In the genomic region with DNA sequence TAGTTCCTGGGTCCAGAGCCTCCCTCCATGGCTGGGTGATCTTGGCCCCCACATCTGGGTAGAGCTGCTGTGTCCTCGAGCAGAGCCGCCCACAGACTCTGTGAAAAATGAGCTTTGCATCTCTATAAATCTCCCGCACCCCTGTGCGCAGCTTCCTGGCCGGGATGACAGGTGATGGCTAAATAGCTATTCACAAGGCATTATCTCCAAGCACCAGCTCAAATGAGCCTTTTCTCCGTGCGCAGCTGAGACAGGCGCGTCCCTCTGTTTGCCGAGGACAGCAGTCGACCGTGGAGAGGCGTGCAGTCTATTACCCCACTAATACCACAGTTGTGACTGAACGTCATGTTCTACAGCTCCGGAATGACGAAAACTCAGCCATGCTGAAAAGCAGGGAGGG, we compare ENCODE assay signal across 17 mouse cellular contexts. TPM values are rescaled to one million over a fixed set of nuclear protein-coding genes. Genes with fewer than 3 reads are reported as not detected.
DNase-seq lines count a peak whose midpoint lies in the region; ATAC-seq and TF ChIP-seq lines count a peak whose summit lies in the region.
"Had no signal": no experiment of that assay in that cellular context is flagged by ENCODE, and none has a peak within 500 bp of the region (broad histone marks: within the 10 kb centered on the region; RNA-seq: fewer than 3 reads in every experiment).

No protein-coding gene starts in this region.

- peak; percentile 88 for ATAC-seq in kidney, embryonic 16.5 days (ENCODE audit: low FRiP score, low TSS enrichment)
- ATAC-seq in forebrain, embryonic 13.5 days: peak; percentile 33; the same call in 1 of the 2 replicates
- no peak for ATAC-seq in hindbrain, postnatal 0 days
- ATAC-seq in neural tube, embryonic 15.5 days (ENCODE audit: low FRiP score): peak; percentile 33
- no peak for ATAC-seq in heart, embryonic 11.5 days (replicated peaks; ENCODE audit: insufficient number of reproducible peaks, low FRiP score, low TSS enrichment)
- ATAC-seq: inflammation-experienced regulatory T-cells, adult 6 months had no signal

- no peak overlapping the region for H3K4me3 ChIP-seq in kidney, embryonic 16.5 days (ENCODE audit: low read length)
- H3K4me3 ChIP-seq in forebrain, embryonic 13.5 days: 0 out of 2 replicates have a peak overlapping the region, but pooled peaks have one; percentile 6
- H3K4me3 ChIP-seq in hindbrain, postnatal 0 days (ENCODE audit: low read length): no peak overlapping the region
- no peak overlapping the region for H3K4me3 ChIP-seq in neural tube, embryonic 15.5 days (replicated peaks)
- H3K4me3 ChIP-seq in heart, embryonic 11.5 days (ENCODE audit: low read depth, low read length): no peak overlapping the region
- H3K4me3 ChIP-seq: limb, embryonic 12.5 days; stomach, embryonic 15.5 days had no signal

- TF ChIP-seq CTCF in hindbrain, postnatal 0 days (IDR thresholded peaks at IDR 0.05; ENCODE audit: low read depth): no peak

- no peaks in the 10 kb centered on the region for H3K9me3 ChIP-seq in kidney, embryonic 16.5 days (ENCODE audit: low read length)
- no peaks in the 10 kb centered on the region for H3K9me3 ChIP-seq in forebrain, embryonic 13.5 days (replicated peaks)
- no peaks in the 10 kb centered on the region for H3K9me3 ChIP-seq in hindbrain, postnatal 0 days (ENCODE audit: low read length)
- no peaks in the 10 kb centered on the region for H3K9me3 ChIP-seq in neural tube, embryonic 15.5 days (replicated peaks)
- no peaks in the 10 kb centered on the region for H3K9me3 ChIP-seq in heart, embryonic 11.5 days (replicated peaks; ENCODE audit: control insufficient read depth, low read length)
- H3K9me3 ChIP-seq: limb, embryonic 12.5 days; stomach, embryonic 15.5 days had no signal

- H3K9ac ChIP-seq in kidney, embryonic 16.5 days (replicated peaks; ENCODE audit: low read length): no peak overlapping the region
- H3K9ac ChIP-seq in forebrain, embryonic 13.5 days: no peak overlapping the region
- no peak overlapping the region for H3K9ac ChIP-seq in hindbrain, postnatal 0 days (replicated peaks; ENCODE audit: low read length)
- no peak overlapping the region for H3K9ac ChIP-seq in neural tube, embryonic 15.5 days (replicated peaks)
- no peak overlapping the region for H3K9ac ChIP-seq in heart, embryonic 11.5 days (ENCODE audit: low read depth, low read length)
- H3K9ac ChIP-seq: limb, embryonic 12.5 days; lung, embryonic 14.5 days; stomach, embryonic 15.5 days had no signal

- intact Hi-C loops in gastrocnemius, postnatal 14 days (cut with DNase I; ENCODE audit: low total_unique reads): no loop called here

- peak overlapping the region; percentile 17 for H3K4me2 ChIP-seq in kidney, embryonic 16.5 days (replicated peaks; ENCODE audit: low read depth, low read length)
- peak overlapping the region; percentile 44 for H3K4me2 ChIP-seq in forebrain, embryonic 13.5 days
- no peak overlapping the region for H3K4me2 ChIP-seq in hindbrain, postnatal 0 days (ENCODE audit: low read depth, low read length)
- H3K4me2 ChIP-seq in neural tube, embryonic 15.5 days: peak overlapping the region; percentile 34
- no peak overlapping the region for H3K4me2 ChIP-seq in heart, embryonic 11.5 days
- H3K4me2 ChIP-seq: limb, embryonic 12.5 days; lung, embryonic 14.5 days; stomach, embryonic 15.5 days had no signal

- H3K4me1 ChIP-seq in kidney, embryonic 16.5 days (ENCODE audit: insufficient read depth, low read length): peaks cover 27% of the 10 kb centered on the region
- H3K4me1 ChIP-seq in forebrain, embryonic 13.5 days: peaks cover 33% of the 10 kb centered on the region
- 0 out of 2 replicates have a peak, but pooled peaks cover 6% of the 10 kb centered on the region for H3K4me1 ChIP-seq in hindbrain, postnatal 0 days (ENCODE audit: insufficient read depth, low read length)
- peaks cover 22% of the 10 kb centered on the region for H3K4me1 ChIP-seq in neural tube, embryonic 15.5 days
- no peaks in the 10 kb centered on the region for H3K4me1 ChIP-seq in heart, embryonic 11.5 days (ENCODE audit: control insufficient read depth, insufficient read depth, low read length)
- H3K4me1 ChIP-seq: stomach, embryonic 15.5 days had no signal

- 4% methylated on average over 16 of the region's 16 CpGs for WGBS in kidney, embryonic 16.5 days
- 4% methylated on average over 16 of the region's 16 CpGs for WGBS in forebrain, embryonic 13.5 days
- 8% methylated on average over 16 of the region's 16 CpGs for WGBS in hindbrain, postnatal 0 days
- WGBS in neural tube, embryonic 15.5 days: 5% methylated on average over 16 of the region's 16 CpGs
- 40% methylated on average over 16 of the region's 16 CpGs for WGBS in heart, embryonic 11.5 days (ENCODE audit: insufficient replicate concordance)

- H3K27me3 ChIP-seq in kidney, embryonic 16.5 days (ENCODE audit: insufficient read depth, low read length): no peaks in the 10 kb centered on the region
- H3K27me3 ChIP-seq in forebrain, embryonic 13.5 days: peaks cover 3% of the 10 kb centered on the region; the same call in 1 of the 2 replicates
- H3K27me3 ChIP-seq in hindbrain, postnatal 0 days (ENCODE audit: insufficient read depth, low read length): no peaks in the 10 kb centered on the region
- no peaks in the 10 kb centered on the region for H3K27me3 ChIP-seq in neural tube, embryonic 15.5 days (replicated peaks)
- peaks cover 31% of the 10 kb centered on the region for H3K27me3 ChIP-seq in heart, embryonic 11.5 days (ENCODE audit: control insufficient read depth, insufficient read depth, low read length)

- H3K36me3 ChIP-seq in kidney, embryonic 16.5 days (ENCODE audit: insufficient read depth, low read length): no peaks in the 10 kb centered on the region
- no peaks in the 10 kb centered on the region for H3K36me3 ChIP-seq in forebrain, embryonic 13.5 days (ENCODE audit: poor library complexity, severe bottlenecking)
- H3K36me3 ChIP-seq in hindbrain, postnatal 0 days (ENCODE audit: insufficient read depth, low read length): no peaks in the 10 kb centered on the region
- H3K36me3 ChIP-seq in neural tube, embryonic 15.5 days: no peaks in the 10 kb centered on the region
- no peaks in the 10 kb centered on the region for H3K36me3 ChIP-seq in heart, embryonic 11.5 days (ENCODE audit: control insufficient read depth, insufficient read depth, low read length)
- H3K36me3 ChIP-seq: limb, embryonic 12.5 days; stomach, embryonic 15.5 days had no signal

- no peak for DNase-seq in kidney, postnatal 36 days
- peak; percentile 14 for DNase-seq in hindbrain, postnatal 0 days (ENCODE audit: low spot score)
- no peak for DNase-seq in frontal cortex, postnatal 14 days (ENCODE audit: low spot score in 2 of 2)
- DNase-seq in gastrocnemius, postnatal 14 days: no peak
- DNase-seq: cerebellum, adult 11 months; lung, embryonic 14.5 days; right cerebral cortex, postnatal 14 days had no signal

- peak overlapping the region; percentile 61 for H3K27ac ChIP-seq in kidney, embryonic 16.5 days (ENCODE audit: low read length)
- peak overlapping the region; percentile 59 for H3K27ac ChIP-seq in forebrain, embryonic 13.5 days
- no peak overlapping the region for H3K27ac ChIP-seq in hindbrain, postnatal 0 days
- H3K27ac ChIP-seq in neural tube, embryonic 15.5 days (replicated peaks): no peak overlapping the region; the same call in 1 of the 2 replicates
- no peak overlapping the region for H3K27ac ChIP-seq in heart, embryonic 11.5 days (ENCODE audit: low read depth, low read length)
- H3K27ac ChIP-seq: limb, embryonic 12.5 days; stomach, embryonic 15.5 days had no signal

RNA-seq across cellular contexts. Expression of gene Ntsr1, which starts 17.5 kb away (rescaled TPM):
- 7.4 and 10.2 TPM in 2 replicates for polyA plus RNA-seq in kidney, embryonic 16.5 days (2015; fragmentation: Nextera tagmentation; extraction: Ambion mirVana)
- 2.2 and 2.3 TPM in 2 replicates for polyA plus RNA-seq in forebrain, embryonic 13.5 days (2015; fragmentation: Nextera tagmentation; extraction: Ambion mirVana)
- 9.0 and 11.1 TPM in 2 replicates for total RNA-seq in hindbrain, postnatal 0 days (2014; rRNA removed)
- 2.8 and 2.9 TPM in 2 replicates for polyA plus RNA-seq in hindbrain, postnatal 0 days (2015; fragmentation: Nextera tagmentation; extraction: Ambion mirVana)
- polyA plus RNA-seq in neural tube, embryonic 15.5 days (2015; fragmentation: Nextera tagmentation; extraction: Ambion mirVana): 2.0 and 2.2 TPM in 2 replicates
- 0.36 and 0.52 TPM in 2 replicates for polyA plus RNA-seq in heart, embryonic 11.5 days (2014; fragmentation: Nextera tagmentation; extraction: Ambion mirVana)
- not detected for total RNA-seq in gastrocnemius, postnatal 14 days (2021)
- total RNA-seq: adrenal gland, adult 18-20 months; monocyte, adult 5-6 weeks had no signal
- polyA plus RNA-seq: C2C12; inflammation-experienced regulatory T-cells, adult 6 months had no signal

RNA-seq across cellular contexts. Expression of gene Slco4a1, which starts 26.2 kb away (rescaled TPM):
- 3.2 and 3.3 TPM in 2 replicates for polyA plus RNA-seq in kidney, embryonic 16.5 days (2015; fragmentation: Nextera tagmentation; extraction: Ambion mirVana)
- 1.1 and 2.1 TPM in 2 replicates for polyA plus RNA-seq in forebrain, embryonic 13.5 days (2015; fragmentation: Nextera tagmentation; extraction: Ambion mirVana)
- 4.0 and 5.4 TPM in 2 replicates for total RNA-seq in hindbrain, postnatal 0 days (2014; rRNA removed)
- polyA plus RNA-seq in hindbrain, postnatal 0 days (2015; fragmentation: Nextera tagmentation; extraction: Ambion mirVana): 2.0 and 2.9 TPM in 2 replicates
- 2.4 and 4.0 TPM in 2 replicates for polyA plus RNA-seq in neural tube, embryonic 15.5 days (2015; fragmentation: Nextera tagmentation; extraction: Ambion mirVana)
- polyA plus RNA-seq in heart, embryonic 11.5 days (2014; fragmentation: Nextera tagmentation; extraction: Ambion mirVana): 0.35 TPM in 1 of 2 replicates, not detected in the other
- under 1 TPM; 0.23 to 0.24 TPM for total RNA-seq in gastrocnemius, postnatal 14 days (2021)

Comparison
In these comparisons a context has a peak if more than half of its experiments do, and no peak if none do; other contexts are left out.
1. ATAC-seq: peak in kidney, embryonic 16.5 days (single experiment), forebrain, embryonic 13.5 days (single experiment) and neural tube, embryonic 15.5 days (single experiment); none in hindbrain, postnatal 0 days (single experiment) and heart, embryonic 11.5 days (single experiment).
2. H3K27ac ChIP-seq: peak in kidney, embryonic 16.5 days (single experiment) and forebrain, embryonic 13.5 days (single experiment); none in hindbrain, postnatal 0 days (single experiment), neural tube, embryonic 15.5 days (single experiment) and heart, embryonic 11.5 days (single experiment).
3. H3K4me2 ChIP-seq: peak in kidney, embryonic 16.5 days (single experiment), forebrain, embryonic 13.5 days (single experiment) and neural tube, embryonic 15.5 days (single experiment); none in hindbrain, postnatal 0 days (single experiment) and heart, embryonic 11.5 days (single experiment).